Mouse (Mus musculus) inflammation-experienced regulatory T-cells (primary cell): ENCODE measurements around the gene Actl6b. TPM values are rescaled to one million over a fixed set of nuclear protein-coding genes. Genes with fewer than 3 reads are reported as not detected.

Source experiments
- polyA plus RNA-seq, 2 experiments: library from polyadenylated mRNA; unstranded; fragments of 100-300 nt; shearing (Covaris generic); gene quantifications; one replicate each; pipeline ENCODE4 v1.2.1; 2017

The Actl6b gene
- under 1 TPM in 1 of 2 experiments, not detected in 1; 0.76 TPM for polyA plus RNA-seq

DNA sequence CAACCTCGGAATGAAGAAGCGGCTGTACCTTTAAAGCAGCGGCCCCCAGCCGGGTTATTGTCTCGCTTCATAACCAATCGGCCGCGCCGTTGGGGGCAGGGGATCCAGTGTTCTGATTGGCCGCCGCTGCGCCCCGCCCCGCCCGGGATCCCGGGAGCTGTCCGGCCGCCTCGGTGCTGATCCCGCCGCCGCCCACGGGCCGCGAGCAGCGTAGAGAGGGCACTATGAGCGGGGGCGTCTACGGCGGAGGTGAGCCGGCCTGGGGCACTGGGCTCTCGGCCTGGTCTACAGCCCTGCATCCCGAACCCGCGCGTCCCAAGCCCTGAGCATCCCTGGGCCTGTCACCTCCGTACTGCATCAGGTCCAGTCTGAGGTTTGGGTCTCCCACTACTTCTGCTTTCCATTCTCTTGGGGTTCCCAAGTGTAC is at the start of gene Actl6b:
Gene Actl6b, plus strand, starts transcription at position 107 of the 427 bp plus-strand sequence.

DNA sequence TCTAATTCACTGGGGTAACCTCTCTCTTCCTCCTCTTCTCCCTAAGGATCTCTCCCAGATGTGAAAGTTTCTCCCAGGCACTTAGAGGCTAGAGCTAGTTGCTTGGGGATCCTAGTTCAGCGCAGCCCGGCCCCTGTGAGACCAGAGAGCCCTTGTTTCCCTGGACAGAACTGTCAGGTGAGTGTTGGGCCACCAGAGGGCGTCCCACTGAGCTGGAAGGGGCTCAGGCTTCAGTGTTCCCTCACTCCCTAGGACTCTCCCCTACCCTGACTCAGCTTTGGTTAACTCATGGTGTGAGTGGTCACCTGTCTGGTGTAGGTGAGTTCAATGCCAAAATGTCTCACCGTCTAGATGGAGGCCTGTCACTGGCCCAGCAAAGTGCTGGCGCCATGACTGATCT is 34.9 kb upstream of the Actl6b start, which contains the start of gene Gigyf1:
Gene Gigyf1, plus strand, starts transcription at position 113 of the 400 bp plus-strand sequence.

DNA sequence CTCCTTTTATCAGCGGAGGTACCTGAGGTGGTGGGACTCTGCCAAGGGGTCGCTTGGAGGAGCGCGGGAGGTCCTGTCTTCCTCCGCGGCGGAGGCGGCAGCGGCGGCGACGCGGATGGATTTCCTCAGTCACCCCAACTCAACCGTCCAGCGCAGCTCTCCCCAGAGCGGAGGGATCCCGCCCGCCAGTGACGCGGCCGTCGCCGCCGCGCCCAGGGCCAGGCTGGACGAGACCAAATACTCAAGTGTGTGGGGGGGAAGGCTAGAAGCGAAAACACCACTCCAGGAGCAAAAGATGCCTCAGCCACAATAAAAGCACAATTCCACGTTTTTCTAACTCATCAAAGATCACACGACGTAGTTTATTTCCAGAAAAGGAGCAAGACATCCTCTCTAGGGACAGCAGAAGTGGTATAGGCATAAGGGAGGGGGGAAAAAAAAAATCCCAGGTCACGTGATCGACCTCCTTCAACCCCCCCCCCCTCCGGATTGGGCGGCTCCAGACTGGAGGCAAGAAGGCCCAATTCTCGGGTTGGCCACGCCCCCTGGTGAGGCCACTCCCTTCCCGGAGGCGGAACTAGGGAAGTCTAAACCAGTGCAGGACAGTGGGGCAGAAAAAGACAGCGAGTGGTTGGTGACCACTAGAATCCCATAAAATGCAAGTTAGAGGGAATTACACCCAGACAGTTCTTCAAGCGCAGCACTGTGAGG is 20.0 kb upstream of the Actl6b start, which contains the start of the genes Epo and Gnb2:
Gene Epo, minus strand, starts transcription at position 126 of the 711 bp plus-strand sequence.
Gene Gnb2, minus strand, starts transcription at position 394 of the 711 bp plus-strand sequence.

DNA sequence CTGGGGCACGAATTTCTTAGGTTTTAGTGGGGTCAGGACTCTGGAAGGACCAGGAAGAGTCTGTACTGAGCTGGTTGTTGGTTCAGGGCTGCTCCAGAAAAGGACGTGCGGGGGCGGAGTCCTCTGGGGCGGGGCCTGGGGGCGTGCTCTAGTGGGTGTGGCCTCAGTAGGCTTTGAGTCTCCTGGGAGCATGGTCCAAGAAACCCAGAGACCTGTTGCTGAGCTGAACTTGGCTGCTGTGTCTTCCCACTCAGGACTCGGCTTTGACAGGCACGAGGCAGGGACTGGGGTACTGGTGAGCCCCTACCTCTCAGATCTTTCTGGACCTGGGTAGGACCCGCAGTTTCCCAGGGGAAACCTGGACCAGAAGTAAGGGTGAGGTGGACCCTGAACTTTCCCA is 16.3 kb downstream of the Actl6b start, which contains the start of gene Tfr2:
Gene Tfr2, plus strand, starts transcription at position 176 of the 400 bp plus-strand sequence.

DNA sequence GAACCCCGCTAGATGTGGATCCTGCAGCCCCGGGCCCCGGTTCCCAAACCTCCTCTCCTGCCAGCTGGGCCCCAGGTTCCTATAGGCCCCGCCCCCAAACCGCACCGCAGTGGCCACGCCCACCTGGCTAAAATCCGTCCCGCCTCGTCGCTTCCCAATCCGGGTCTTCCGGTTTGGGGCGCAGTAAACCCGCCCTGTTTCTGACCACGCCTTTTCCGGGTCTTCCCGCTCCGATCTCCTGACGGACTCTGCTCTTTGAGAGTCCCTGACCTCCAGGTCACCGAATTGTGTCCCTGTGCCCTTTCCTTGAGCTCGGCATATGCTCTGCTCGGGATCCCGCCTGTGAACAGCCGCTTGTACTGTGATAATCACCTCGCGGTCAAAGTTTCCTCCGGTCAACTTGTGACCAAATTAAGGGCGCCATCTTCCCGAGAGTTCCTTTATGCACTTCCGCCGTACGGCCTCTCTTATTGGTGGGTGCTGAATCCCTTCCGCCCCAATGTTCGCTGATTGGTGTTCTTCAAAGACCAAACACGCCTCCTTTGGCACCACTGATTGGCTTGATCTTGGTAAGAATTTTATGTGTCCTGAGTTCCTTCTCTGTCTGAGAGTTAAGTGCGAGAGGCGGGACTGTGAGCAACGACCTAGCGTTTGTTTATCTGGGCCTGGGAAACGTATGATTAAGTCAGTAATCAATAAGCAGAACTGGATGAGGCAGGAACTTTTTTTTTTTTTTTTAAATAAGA is 47.5 kb downstream of the Actl6b start, which contains the start of gene Mospd3:
Gene Mospd3, minus strand, starts transcription at position 440 of the 746 bp plus-strand sequence.

DNA sequence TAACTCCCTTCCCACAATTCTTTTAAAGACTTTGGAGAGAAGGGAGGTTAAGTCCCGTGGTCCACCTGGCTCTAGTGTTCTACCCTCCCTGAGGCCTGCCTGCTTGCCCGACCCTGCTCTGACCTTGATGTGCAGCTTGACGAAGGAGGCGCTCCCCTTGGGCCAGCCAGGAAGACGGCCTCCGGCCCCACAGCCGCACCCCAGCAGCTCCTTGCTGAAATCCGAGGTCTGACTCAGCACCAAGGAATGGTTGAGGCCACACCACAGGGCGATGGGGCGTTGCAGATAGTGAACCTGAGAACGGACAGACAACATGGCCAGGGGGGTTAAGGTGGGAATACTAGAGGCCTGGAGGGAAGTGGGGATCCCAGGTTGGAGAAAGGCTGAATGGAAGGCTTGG is 60.2 kb downstream of the Actl6b start, which contains the start of gene Pcolce:
Gene Pcolce, minus strand, starts transcription at position 235 of the 400 bp plus-strand sequence.

Other genes starting within 250 kb of the Actl6b start
- 100 to 1,000 TPM; 111 to 126 TPM for gene Srrt, start 245.8 kb upstream of the Actl6b start, polyA plus RNA-seq
- 1 to 10 TPM; 4.1 to 5.2 TPM for gene Trip6, start 239.1 kb upstream of the Actl6b start, polyA plus RNA-seq
- gene Slc12a9, start 219.9 kb upstream of the Actl6b start, polyA plus RNA-seq: 10 to 100 TPM; 19.0 to 24.9 TPM
- gene Ephb4, start 203.4 kb upstream of the Actl6b start, polyA plus RNA-seq: under 1 TPM; 0.14 to 0.64 TPM
- 1 to 10 TPM; 1.1 to 4.1 TPM for gene Zan, start 76.5 kb upstream of the Actl6b start, polyA plus RNA-seq
- 10 to 100 TPM; 35.2 to 41.1 TPM for gene Pop7, start 51.0 kb upstream of the Actl6b start, polyA plus RNA-seq
- gene Gigyf1, start 35.0 kb upstream of the Actl6b start, polyA plus RNA-seq: 10 to 100 TPM; 10.9 to 13.1 TPM
- under 1 TPM in 1 of 2 experiments, not detected in 1; 0.82 TPM for gene Epo, start 20.3 kb upstream of the Actl6b start, polyA plus RNA-seq
- gene Gnb2, start 20.0 kb upstream of the Actl6b start, polyA plus RNA-seq: 100 to 1,000 TPM; 293 to 297 TPM
- gene Tfr2, start 16.3 kb downstream of the Actl6b start, polyA plus RNA-seq: 1 to 10 TPM; 1.3 to 1.4 TPM
- 10 to 100 TPM; 85.5 to 87.9 TPM for gene Mospd3, start 47.5 kb downstream of the Actl6b start, polyA plus RNA-seq
- 1 to 10 TPM in 1 of 2 experiments, under 1 TPM in 1; 0.69 to 1.2 TPM for gene Pcolce, start 60.3 kb downstream of the Actl6b start, polyA plus RNA-seq
- under 1 TPM; 0.33 to 0.52 TPM for gene Fbxo24, start 75.5 kb downstream of the Actl6b start, polyA plus RNA-seq
- 100 to 1,000 TPM; 290 to 324 TPM for gene Lrch4, start 75.6 kb downstream of the Actl6b start, polyA plus RNA-seq
- 10 to 100 TPM; 73.7 to 90.1 TPM for gene Gm20605, start 75.7 kb downstream of the Actl6b start, polyA plus RNA-seq
- gene Sap25, start 87.8 kb downstream of the Actl6b start, polyA plus RNA-seq: 100 to 1,000 TPM; 128 to 152 TPM
- under 1 TPM in 1 of 2 experiments, not detected in 1; 0.99 TPM for gene Irs3, start 92.2 kb downstream of the Actl6b start, polyA plus RNA-seq
- gene Agfg2, start 131.2 kb downstream of the Actl6b start, polyA plus RNA-seq: 10 to 100 TPM; 24.5 to 38.9 TPM
- 1 to 10 TPM in 1 of 2 experiments, under 1 TPM in 1; 0.16 to 1.3 TPM for gene Nyap1, start 188.1 kb downstream of the Actl6b start, polyA plus RNA-seq
- 100 to 1,000 TPM; 338 to 405 TPM for gene Tsc22d4, start 192.2 kb downstream of the Actl6b start, polyA plus RNA-seq
- gene Ppp1r35, start 225.3 kb downstream of the Actl6b start, polyA plus RNA-seq: 100 to 1,000 TPM; 101 to 106 TPM
- gene Mepce, start 234.1 kb downstream of the Actl6b start, polyA plus RNA-seq: 10 to 100 TPM; 34.7 to 39.4 TPM
- gene Zcwpw1, start 234.3 kb downstream of the Actl6b start, polyA plus RNA-seq: 10 to 100 TPM; 10.4 to 23.8 TPM